Mouse (Mus musculus) mature B cell (primary cell): ENCODE measurements around the gene Tmbim6.
"Not testable (repeated sequence)": the region's sequence is repeated elsewhere in the genome, so short reads cannot be mapped to it uniquely, and the experiment has no call there.

ENCODE experiments used
- in situ Hi-C: fragments of 300-500 bp; cut with MboI; formaldehyde crosslinking; loops from 2 replicates; pipeline ENCODE4 v1.14.3; 2019

Gene Tmbim6

GRCm38 (mm10) chr15:99417692-99418271 is 25.1 kb downstream of the Tmbim6 start:
- in situ Hi-C loops: no loop called here

- in situ Hi-C loops: no loop called here
Observed at GRCm38 (mm10) chr15:99420101-99420500, 27.4 kb downstream of the Tmbim6 start.

GRCm38 (mm10) chr15:99420521-99421014 is 27.9 kb downstream of the Tmbim6 start:
- in situ Hi-C loops: no loop called here

- in situ Hi-C loops: no loop called here
Observed at GRCm38 (mm10) chr15:99421152-99421551, 28.5 kb downstream of the Tmbim6 start.

GRCm38 (mm10) chr15:99421676-99422075 is 29.0 kb downstream of the Tmbim6 start:
- in situ Hi-C loops: no loop called here

- in situ Hi-C loops: no loop called here
Observed at GRCm38 (mm10) chr15:99422551-99422950, 29.9 kb downstream of the Tmbim6 start.

- in situ Hi-C loops: no loop called here
Observed at GRCm38 (mm10) chr15:99423131-99423530, 30.4 kb downstream of the Tmbim6 start.

GRCm38 (mm10) chr15:99423884-99424283 is 31.2 kb downstream of the Tmbim6 start:
- in situ Hi-C loops: no loop called here

GRCm38 (mm10) chr15:99430394-99430793 is 37.7 kb downstream of the Tmbim6 start:
- in situ Hi-C loops: no loop called here

- in situ Hi-C loops: no loop called here
Observed at GRCm38 (mm10) chr15:99431063-99431462, 38.4 kb downstream of the Tmbim6 start.

GRCm38 (mm10) chr15:99431504-99431903 is 38.8 kb downstream of the Tmbim6 start:
- in situ Hi-C loops: no loop called here

GRCm38 (mm10) chr15:99431967-99432366 is 39.3 kb downstream of the Tmbim6 start:
- in situ Hi-C loops: no loop called here

GRCm38 (mm10) chr15:99433081-99433718 is 40.5 kb downstream of the Tmbim6 start:
- in situ Hi-C loops: no loop called here

- in situ Hi-C loops: no loop called here
Observed at GRCm38 (mm10) chr15:99433913-99434312, 41.2 kb downstream of the Tmbim6 start.

GRCm38 (mm10) chr15:99438966-99439698 is 46.5 kb downstream of the Tmbim6 start:
- in situ Hi-C loops: no loop called here

GRCm38 (mm10) chr15:99440112-99440815 is 47.6 kb downstream of the Tmbim6 start:
- in situ Hi-C loops: no loop called here

GRCm38 (mm10) chr15:99440816-99441457 is 48.3 kb downstream of the Tmbim6 start:
- in situ Hi-C loops: no loop called here

- in situ Hi-C loops: no loop called here
Observed at GRCm38 (mm10) chr15:99442358-99442757, 49.7 kb downstream of the Tmbim6 start.

GRCm38 (mm10) chr15:99445567-99445966 is 52.9 kb downstream of the Tmbim6 start:
- in situ Hi-C loops: no loop called here

GRCm38 (mm10) chr15:99446136-99446535 is 53.5 kb downstream of the Tmbim6 start:
- in situ Hi-C loops: not testable (repeated sequence)

GRCm38 (mm10) chr15:99449131-99449750 is 56.6 kb downstream of the Tmbim6 start:
- in situ Hi-C loops: no loop called here
